Mouse (Mus musculus): Measurements from ENCODE around the gene Dirc2.

Dirc2 gene

GRCm38 (mm10) chr16:35771606-35772005 is 2.5 kb upstream of the Dirc2 start:
- no peak for DNase-seq

- DNase-seq = peak; percentile 14
These were observed 2.0 kb upstream of the Dirc2 start for GRCm38 (mm10) chr16:35771141-35771540.

GRCm38 (mm10) chr16:35769878-35770657 is 912 bp upstream of the Dirc2 start, which contains the start of gene Hspbap1:
Gene Hspbap1 (plus strand): TSS chr16:35770375.
- peak; percentile 91 for DNase-seq

- peak; percentile 7 for DNase-seq
These were observed 729 bp downstream of the Dirc2 start for GRCm38 (mm10) chr16:35768469-35768784.

- DNase-seq = no peak
These were observed 2.8 kb downstream of the Dirc2 start for GRCm38 (mm10) chr16:35766366-35766765.

- DNase-seq = no peak
These were observed 3.7 kb downstream of the Dirc2 start for GRCm38 (mm10) chr16:35765449-35765848.

- peak; percentile 22 for DNase-seq
These were observed 4.2 kb downstream of the Dirc2 start for GRCm38 (mm10) chr16:35764941-35765340.

GRCm38 (mm10) chr16:35763590-35764296 is 5.4 kb downstream of the Dirc2 start:
- no peak for DNase-seq

- DNase-seq = no peak
These were observed 9.8 kb downstream of the Dirc2 start for GRCm38 (mm10) chr16:35759401-35759800.

GRCm38 (mm10) chr16:35756697-35757096 is 12.5 kb downstream of the Dirc2 start:
- no peak for DNase-seq

- no peak for DNase-seq
These were observed 13.4 kb downstream of the Dirc2 start for GRCm38 (mm10) chr16:35755502-35756334.

- DNase-seq = no peak
These were observed 15.2 kb downstream of the Dirc2 start for GRCm38 (mm10) chr16:35753926-35754325.

GRCm38 (mm10) chr16:35751841-35752240 is 17.3 kb downstream of the Dirc2 start:
- no peak for DNase-seq

GRCm38 (mm10) chr16:35749385-35749784 is 19.8 kb downstream of the Dirc2 start:
- DNase-seq = no peak

- DNase-seq = no peak
These were observed 20.9 kb downstream of the Dirc2 start for GRCm38 (mm10) chr16:35748237-35748603.

GRCm38 (mm10) chr16:35747417-35748236 is 21.5 kb downstream of the Dirc2 start:
- DNase-seq = no peak

- DNase-seq = no peak
These were observed 26.8 kb downstream of the Dirc2 start for GRCm38 (mm10) chr16:35742251-35742937.

- DNase-seq = no peak
These were observed 27.5 kb downstream of the Dirc2 start for GRCm38 (mm10) chr16:35741621-35742020.

- no peak for DNase-seq
These were observed 28.2 kb downstream of the Dirc2 start for GRCm38 (mm10) chr16:35740943-35741342.

GRCm38 (mm10) chr16:35740357-35740756 is 28.8 kb downstream of the Dirc2 start:
- no peak for DNase-seq

GRCm38 (mm10) chr16:35739548-35739947 is 29.6 kb downstream of the Dirc2 start:
- DNase-seq = no peak
